Mouse (Mus musculus): ENCODE results near the gene Mcrip2.

DNA sequence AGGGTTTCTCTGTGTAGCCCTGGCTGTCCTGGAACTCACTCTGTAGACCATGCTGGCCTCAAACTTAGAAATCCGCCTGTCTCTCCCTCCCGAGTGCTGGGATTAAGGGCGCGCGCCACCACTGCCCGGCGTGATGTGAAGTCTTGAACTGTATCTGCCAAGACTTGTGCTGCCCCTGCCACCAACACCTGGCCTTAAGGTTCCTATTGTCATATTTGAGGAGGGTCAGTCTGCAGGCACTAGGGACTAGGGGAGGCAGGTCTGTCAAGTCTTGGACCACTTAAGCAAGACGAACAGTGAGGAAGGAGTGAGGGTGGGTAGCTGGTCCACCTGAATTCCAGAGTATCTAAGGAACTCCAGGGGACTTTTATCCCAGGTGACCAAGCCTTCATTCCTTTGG lies 934 bp upstream of the Mcrip2 start:
- TF ChIP-seq E2F4 (IDR thresholded peaks at IDR 0.05; ENCODE audit: insufficient read depth) (no peak), USF1 (IDR thresholded peaks at IDR 0.05; ENCODE audit: low read depth) (no peak), REST (IDR thresholded peaks at IDR 0.05; ENCODE audit: insufficient read depth, insufficient read length) (no peak), MYOG (IDR thresholded peaks at IDR 0.05; ENCODE audit: control insufficient read depth in 1 of 3, insufficient read depth in 1 of 3, insufficient read length in 2 of 3, low read depth in 2 of 3) (no peak)

All from myocyte (in vitro differentiated cells).